Mouse (Mus musculus): ENCODE data around the gene Dnajb2. TPM values are rescaled to one million over a fixed set of nuclear protein-coding genes. Genes with fewer than 3 reads are reported as not detected.

Gene Dnajb2
- polyA plus RNA-seq, 1 experiment from 2014 or later, result 24.2 TPM

- WGBS, result 61% methylated on average over 16 of the region's 16 CpGs
- TF ChIP-seq CTCF (IDR thresholded peaks at IDR 0.05; ENCODE audit: low read depth) (peak; percentile 93), EP300 (optimal IDR thresholded peaks at IDR 0.05) (no peak)
These were observed 17.8 kb downstream of the Dnajb2 start for GRCm38 (mm10) chr1:75253849-75254624.

GRCm38 (mm10) chr1:75254625-75255013 lies 18.4 kb downstream of the Dnajb2 start:
- 0 out of 2 replicates have a peak, but pooled peaks cover 2% of the 10 kb centered on the region for H3K4me1 ChIP-seq (replicated peaks; ENCODE audit: control insufficient read depth, insufficient read depth)
- H3K36me3 ChIP-seq (ENCODE audit: control insufficient read depth, insufficient read depth, low read length), result no peaks in the 10 kb centered on the region
- H3K27ac ChIP-seq (replicated peaks), result no peak overlapping the region
- 71% methylated on average over 8 of the region's 8 CpGs for WGBS
- ATAC-seq (ENCODE audit: low FRiP score, low TSS enrichment) (no peak), DNase-seq (ENCODE audit: low spot score) (no peak)
- no peak overlapping the region for H3K4me3 ChIP-seq (ENCODE audit: low read depth, low read length)
- H3K4me2 ChIP-seq (replicated peaks; ENCODE audit: low read depth), result no peak overlapping the region
- no peak for TF ChIP-seq EP300 (optimal IDR thresholded peaks at IDR 0.05)
- TF ChIP-seq CTCF (IDR thresholded peaks at IDR 0.05; ENCODE audit: low read depth), result no peak
- H3K9me3 ChIP-seq (ENCODE audit: control insufficient read depth, low read length), result no peaks in the 10 kb centered on the region
- H3K27me3 ChIP-seq (ENCODE audit: control insufficient read depth, insufficient read depth, low read length), result no peaks in the 10 kb centered on the region
- no peak overlapping the region for H3K9ac ChIP-seq (ENCODE audit: low read length)

More at GRCm38 (mm10) chr1:75253849-75254624, 17.8 kb downstream of the Dnajb2 start:
- H3K9ac ChIP-seq (ENCODE audit: low read length), result no peak overlapping the region
- H3K36me3 ChIP-seq (ENCODE audit: control insufficient read depth, insufficient read depth, low read length), result no peaks in the 10 kb centered on the region
- H3K4me2 ChIP-seq (replicated peaks; ENCODE audit: low read depth), result no peak overlapping the region
- H3K27ac ChIP-seq (replicated peaks), result no peak overlapping the region
- H3K4me1 ChIP-seq (replicated peaks; ENCODE audit: control insufficient read depth, insufficient read depth), result 0 out of 2 replicates have a peak, but pooled peaks cover 2% of the 10 kb centered on the region
- DNase-seq (ENCODE audit: low spot score), result peak; percentile 84
- no peak; the same call in 1 of the 2 replicates for ATAC-seq (ENCODE audit: low FRiP score, low TSS enrichment)
- H3K9me3 ChIP-seq (ENCODE audit: control insufficient read depth, low read length), result no peaks in the 10 kb centered on the region
- no peaks in the 10 kb centered on the region for H3K27me3 ChIP-seq (ENCODE audit: control insufficient read depth, insufficient read depth, low read length)
- no peak overlapping the region for H3K4me3 ChIP-seq (ENCODE audit: low read depth, low read length)

- ATAC-seq (ENCODE audit: low FRiP score, low TSS enrichment), result no peak
- no peaks in the 10 kb centered on the region for H3K9me3 ChIP-seq (ENCODE audit: control insufficient read depth, low read length)
- H3K4me1 ChIP-seq (replicated peaks; ENCODE audit: control insufficient read depth, insufficient read depth), result 0 out of 2 replicates have a peak, but pooled peaks cover 2% of the 10 kb centered on the region
- no peaks in the 10 kb centered on the region for H3K36me3 ChIP-seq (ENCODE audit: control insufficient read depth, insufficient read depth, low read length)
- H3K4me3 ChIP-seq (ENCODE audit: low read depth, low read length), result no peak overlapping the region
- TF ChIP-seq EP300 (optimal IDR thresholded peaks at IDR 0.05), result no peak
- no peak for TF ChIP-seq CTCF (IDR thresholded peaks at IDR 0.05; ENCODE audit: low read depth)
- H3K9ac ChIP-seq (ENCODE audit: low read length), result no peak overlapping the region
- H3K27me3 ChIP-seq (ENCODE audit: control insufficient read depth, insufficient read depth, low read length), result no peaks in the 10 kb centered on the region
- H3K27ac ChIP-seq (replicated peaks), result no peak overlapping the region
- H3K4me2 ChIP-seq (replicated peaks; ENCODE audit: low read depth), result no peak overlapping the region
- 55% methylated on average over 10 of the region's 10 CpGs for WGBS
- DNase-seq (ENCODE audit: low spot score), result no peak
These were observed 19.4 kb downstream of the Dnajb2 start for GRCm38 (mm10) chr1:75255516-75256046.

GRCm38 (mm10) chr1:75261278-75261677 lies 25.1 kb downstream of the Dnajb2 start:
- Histone ChIP-seq H3K36me3 (ENCODE audit: control insufficient read depth, insufficient read depth, low read length) (no peaks in the 10 kb centered on the region), H3K9ac (ENCODE audit: low read length) (no peak overlapping the region), H3K27ac (replicated peaks) (no peak overlapping the region), H3K4me2 (replicated peaks; ENCODE audit: low read depth) (no peak overlapping the region), H3K4me1 (replicated peaks; ENCODE audit: control insufficient read depth, insufficient read depth) (no peaks in the 10 kb centered on the region), H3K27me3 (ENCODE audit: control insufficient read depth, insufficient read depth, low read length) (peaks cover 17% of the 10 kb centered on the region; the same call in 1 of the 2 replicates), H3K9me3 (ENCODE audit: control insufficient read depth, low read length) (no peaks in the 10 kb centered on the region), H3K4me3 (ENCODE audit: low read depth, low read length) (no peak overlapping the region)
- TF ChIP-seq EP300 (optimal IDR thresholded peaks at IDR 0.05), result no peak
- TF ChIP-seq CTCF (IDR thresholded peaks at IDR 0.05; ENCODE audit: low read depth), result no peak
- DNase-seq (ENCODE audit: low spot score), result no peak
- ATAC-seq (ENCODE audit: low FRiP score, low TSS enrichment), result no peak

- H3K9ac ChIP-seq (ENCODE audit: low read length), result no peak overlapping the region
These were observed 27.1 kb downstream of the Dnajb2 start for GRCm38 (mm10) chr1:75262969-75263951.

More at GRCm38 (mm10) chr1:75262969-75263951, 27.1 kb downstream of the Dnajb2 start:
- peak; percentile 79 for DNase-seq (ENCODE audit: low spot score)
- Histone ChIP-seq H3K27me3 (ENCODE audit: control insufficient read depth, insufficient read depth, low read length) (peaks cover 17% of the 10 kb centered on the region; the same call in 1 of the 2 replicates), H3K27ac (replicated peaks) (no peak overlapping the region), H3K9me3 (ENCODE audit: control insufficient read depth, low read length) (no peaks in the 10 kb centered on the region), H3K4me1 (replicated peaks; ENCODE audit: control insufficient read depth, insufficient read depth) (no peaks in the 10 kb centered on the region), H3K4me3 (ENCODE audit: low read depth, low read length) (no peak overlapping the region), H3K4me2 (replicated peaks; ENCODE audit: low read depth) (no peak overlapping the region), H3K36me3 (ENCODE audit: control insufficient read depth, insufficient read depth, low read length) (no peaks in the 10 kb centered on the region)
- WGBS, result 3% methylated on average over 33 of the region's 40 CpGs
- TF ChIP-seq EP300 (optimal IDR thresholded peaks at IDR 0.05), result no peak
- TF ChIP-seq CTCF (IDR thresholded peaks at IDR 0.05; ENCODE audit: low read depth), result no peak
- peak; percentile 73 for ATAC-seq (ENCODE audit: low FRiP score, low TSS enrichment)

Data from stomach, postnatal 0 days (tissue).